Mouse (Mus musculus) heart, postnatal 4 days (tissue): ENCODE data around the gene Lrfn2. TPM values are rescaled to one million over a fixed set of nuclear protein-coding genes. Genes with fewer than 3 reads are reported as not detected.

Experiments used
- DNase-seq: peaks from one replicate; pipeline ENCODE4 v3.0.0; 2021
- total RNA-seq, 2 experiments: library from RNA; stranded (reverse); gene quantifications; 2 replicates each; pipeline ENCODE4 v1.2.3; 2021

Lrfn2 gene
- total RNA-seq, 2 experiments from 2014 or later, result 0.38 to 0.41 TPM

DNA sequence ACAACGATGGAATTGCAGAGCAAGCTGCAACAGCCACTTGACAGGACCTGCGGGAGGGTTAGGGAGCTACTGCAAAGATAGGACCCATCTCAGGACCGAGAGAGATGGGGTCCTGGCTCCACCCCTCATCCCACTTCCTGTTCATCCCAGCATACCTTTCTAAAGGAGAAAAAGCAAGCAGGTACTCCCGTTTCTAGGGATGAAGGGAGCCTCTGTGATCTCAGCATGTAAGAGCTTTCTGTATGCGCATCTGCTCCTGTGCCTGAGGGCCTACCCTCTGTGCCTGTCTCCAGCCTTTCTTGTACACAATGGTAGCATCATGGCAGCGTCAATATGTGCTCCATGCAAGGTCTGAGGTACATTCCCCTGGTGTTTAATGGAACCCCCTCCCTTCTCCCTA, 102.9 kb downstream of the Lrfn2 start:
- DNase-seq, result no peak

DNA sequence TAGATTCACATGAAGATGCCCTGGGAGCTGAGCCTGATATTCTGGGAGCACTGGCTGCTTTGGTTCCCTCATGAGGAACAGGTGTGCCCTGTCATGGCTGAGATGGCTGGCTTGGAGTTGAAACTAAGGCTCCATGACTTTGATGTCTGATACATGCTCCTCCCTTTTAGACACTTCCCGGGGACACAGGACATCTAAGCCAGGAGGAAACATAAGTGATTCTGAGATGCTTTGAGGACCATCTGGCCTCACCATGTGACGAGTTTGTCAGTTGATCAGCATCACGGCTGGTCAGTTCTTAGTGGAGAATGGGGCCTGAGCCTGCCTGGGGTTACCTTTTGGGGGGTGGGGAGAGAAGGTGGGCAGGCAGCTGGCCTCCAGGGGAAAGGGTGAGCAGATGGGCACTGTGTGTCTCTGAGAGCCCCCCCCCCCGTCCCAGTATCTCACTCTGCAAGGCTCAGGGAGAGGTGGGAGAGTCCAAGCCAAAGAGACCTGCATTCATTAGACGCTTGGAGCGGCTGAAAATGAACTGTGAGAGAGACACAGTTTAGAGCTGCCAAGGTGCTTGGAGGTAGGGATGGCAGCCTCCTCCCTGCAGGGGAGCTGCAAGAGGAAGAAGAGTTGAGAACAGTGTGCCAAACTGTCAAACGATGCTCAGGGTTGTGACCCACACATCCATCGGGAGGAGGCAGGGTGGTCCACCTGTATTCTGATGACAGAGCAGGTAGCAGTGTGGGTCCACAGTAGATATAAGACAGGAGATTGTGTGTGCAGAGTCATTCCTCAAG, 105.2 kb downstream of the Lrfn2 start:
- no peak for DNase-seq

DNA sequence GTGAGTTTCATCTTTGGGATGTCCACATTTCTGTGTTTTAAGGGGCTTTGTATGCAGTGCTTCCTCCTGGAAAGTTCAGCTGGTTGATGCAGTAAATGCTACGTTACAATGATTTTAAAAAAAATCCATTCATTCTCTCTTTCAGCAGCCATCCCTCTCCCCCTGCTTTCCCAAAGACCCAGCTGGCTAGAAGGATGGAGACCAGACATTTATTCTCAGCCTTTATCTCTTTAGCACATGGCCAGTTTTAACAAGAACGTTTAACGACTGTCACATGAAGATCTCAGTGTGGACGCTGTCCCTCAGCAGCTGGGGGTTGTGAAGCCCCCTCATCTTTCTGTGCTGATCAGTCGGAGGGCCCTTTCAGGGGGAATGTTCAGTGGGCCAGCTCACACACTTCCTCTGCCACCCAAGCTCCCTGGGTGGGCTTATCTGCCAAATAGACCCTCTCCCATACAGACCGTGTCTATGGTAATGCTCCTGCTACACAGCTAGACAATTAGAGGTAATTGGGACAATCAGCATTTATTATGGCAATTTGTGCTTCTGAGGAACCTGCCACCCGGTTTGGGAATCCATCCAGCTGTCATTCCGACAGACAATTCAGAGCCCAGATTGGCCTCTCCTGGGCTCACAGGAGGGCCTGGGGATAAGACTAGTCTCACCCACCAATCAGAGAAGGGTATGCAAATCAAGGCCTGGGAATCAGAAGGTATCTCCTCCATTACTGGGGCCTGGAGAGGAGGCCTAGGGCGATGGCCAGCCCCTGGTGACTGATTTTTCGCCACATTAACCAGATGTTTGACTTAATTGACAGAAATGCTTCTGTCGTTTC, 111.8 kb downstream of the Lrfn2 start:
- DNase-seq, result no peak

DNA sequence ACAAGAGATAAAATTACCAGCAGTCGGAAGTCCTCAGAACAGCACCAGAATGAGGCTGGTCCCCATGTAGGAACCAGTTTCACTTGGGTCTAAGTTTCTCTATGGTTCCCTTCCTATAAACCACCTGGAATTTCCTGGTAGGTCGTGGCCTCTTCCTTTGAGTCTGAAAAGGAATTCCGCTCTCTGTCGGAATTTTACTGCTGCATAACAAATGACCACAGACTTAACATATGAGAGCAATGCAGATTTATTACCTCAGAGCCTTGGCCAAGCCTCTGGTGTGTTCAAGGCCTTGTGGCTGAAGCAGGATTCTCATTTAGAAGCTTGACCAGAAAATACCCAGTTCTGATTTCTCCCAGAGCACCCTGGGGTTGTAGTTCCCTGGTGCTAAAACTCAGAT, 115.7 kb downstream of the Lrfn2 start:
- no peak for DNase-seq

DNA sequence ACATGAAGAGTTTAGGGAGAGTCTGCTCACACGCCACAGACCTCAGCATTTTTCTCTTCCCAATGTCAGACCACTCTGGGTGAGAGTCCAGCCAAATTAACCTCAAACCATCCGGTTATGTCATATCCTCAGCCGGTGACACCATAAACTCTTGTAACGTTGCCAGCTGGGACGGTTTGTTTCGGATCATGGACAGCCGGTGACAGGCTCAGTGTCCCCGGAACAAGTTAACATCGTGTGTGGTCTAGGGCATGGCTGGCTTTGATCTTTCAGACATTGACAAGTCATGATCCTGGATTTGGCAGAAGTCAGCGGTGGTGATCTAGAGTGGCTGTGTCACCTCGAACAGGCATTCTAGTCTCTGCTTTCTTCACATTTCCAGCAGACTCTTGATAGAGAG, 119.1 kb downstream of the Lrfn2 start:
- DNase-seq, result no peak

DNA sequence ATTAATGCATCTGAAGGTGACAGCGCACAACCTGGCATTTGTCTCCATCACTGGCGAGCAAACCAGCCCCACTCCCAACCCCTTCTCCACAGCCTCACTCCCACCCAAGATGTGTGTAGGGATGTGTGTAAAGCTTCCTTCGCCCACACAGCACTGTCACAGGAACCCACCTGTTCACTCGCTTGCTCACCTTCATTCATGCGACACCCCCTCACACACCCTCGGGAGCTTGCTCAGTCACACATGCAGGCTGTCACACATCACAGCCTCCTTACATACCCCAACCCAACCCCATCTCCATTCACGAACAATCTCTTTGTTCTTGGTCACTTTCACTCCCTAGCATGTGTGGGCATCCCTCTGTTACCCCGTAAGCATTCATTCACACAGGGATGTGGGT, 129.0 kb downstream of the Lrfn2 start:
- DNase-seq, result no peak

DNA sequence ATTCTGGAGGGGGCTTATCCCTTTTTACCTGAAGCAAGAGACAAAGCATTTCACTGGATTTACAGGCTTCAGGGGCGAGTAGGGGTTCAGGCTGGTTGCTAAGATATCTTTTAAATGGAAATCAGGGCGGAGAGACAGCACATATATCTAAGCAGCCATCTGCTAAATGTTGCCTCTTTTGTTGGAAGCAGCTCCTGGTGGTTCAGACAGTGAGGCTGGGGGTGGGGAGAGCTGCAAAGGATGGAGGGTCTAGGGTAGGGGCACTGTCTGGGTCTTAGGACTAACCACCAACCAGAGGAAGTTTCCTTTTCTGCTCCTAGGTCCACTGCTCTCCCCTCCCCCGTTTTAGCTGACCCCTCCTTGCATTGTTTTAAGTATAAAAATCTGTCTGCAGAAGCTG, 131.6 kb downstream of the Lrfn2 start:
- no peak for DNase-seq

DNA sequence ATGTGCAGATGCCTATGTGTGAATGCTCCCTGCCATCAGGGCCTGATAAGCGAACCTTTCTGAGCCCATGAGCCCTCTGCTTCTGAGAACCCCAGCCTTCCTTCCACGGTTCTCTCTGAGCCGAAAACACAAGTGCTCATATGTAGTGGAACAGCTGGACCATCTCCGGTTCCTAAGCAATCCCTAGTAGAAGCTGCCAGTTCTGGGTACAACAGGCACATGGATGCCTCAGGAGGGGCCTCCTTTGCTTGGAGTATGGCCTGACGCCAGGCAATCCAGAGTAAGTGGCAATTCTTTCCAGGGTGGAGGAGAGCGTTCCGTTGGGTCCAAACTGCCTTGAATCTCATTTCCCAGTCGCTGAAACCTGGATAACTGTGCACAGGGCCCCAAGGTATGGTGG, 132.3 kb downstream of the Lrfn2 start:
- DNase-seq, result no peak

DNA sequence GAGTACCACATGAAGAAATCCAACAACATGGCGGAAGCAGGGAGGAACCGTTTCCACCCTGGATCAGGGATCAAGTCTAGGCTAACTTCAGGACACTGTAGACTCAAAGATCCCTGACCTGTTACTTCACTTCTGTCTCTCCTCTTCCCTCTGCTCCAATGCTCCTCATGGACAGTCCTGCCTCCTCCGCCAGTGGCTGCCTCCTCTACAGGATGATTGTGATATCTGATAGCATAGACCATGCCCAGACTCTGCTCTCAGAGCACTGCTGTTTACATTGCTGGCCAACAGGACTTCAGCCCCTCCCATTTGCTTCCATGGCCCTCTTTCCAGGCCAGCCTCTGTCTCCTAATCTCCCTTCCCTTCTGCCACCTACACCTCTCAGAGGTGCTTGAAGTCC, 132.9 kb downstream of the Lrfn2 start:
- DNase-seq, result no peak

DNA sequence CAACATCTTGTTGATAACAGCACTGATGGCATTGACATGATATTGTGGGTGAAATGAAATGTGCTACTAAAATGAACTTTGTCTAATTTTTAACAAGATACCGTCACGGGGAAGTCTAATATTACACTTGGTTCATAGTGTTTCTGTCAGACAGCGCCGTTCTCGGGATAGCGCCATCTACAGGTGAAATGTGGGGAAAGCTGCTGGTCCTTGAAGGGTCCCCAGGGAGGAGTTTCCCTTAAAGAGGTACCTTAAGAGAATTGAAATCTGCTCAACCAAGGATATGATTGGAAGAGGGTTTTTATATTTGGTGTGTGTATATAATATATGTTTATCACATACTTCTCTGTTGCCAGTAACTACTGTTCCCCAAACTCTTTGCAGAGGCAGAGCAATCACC, 134.6 kb downstream of the Lrfn2 start:
- DNase-seq, result no peak

DNA sequence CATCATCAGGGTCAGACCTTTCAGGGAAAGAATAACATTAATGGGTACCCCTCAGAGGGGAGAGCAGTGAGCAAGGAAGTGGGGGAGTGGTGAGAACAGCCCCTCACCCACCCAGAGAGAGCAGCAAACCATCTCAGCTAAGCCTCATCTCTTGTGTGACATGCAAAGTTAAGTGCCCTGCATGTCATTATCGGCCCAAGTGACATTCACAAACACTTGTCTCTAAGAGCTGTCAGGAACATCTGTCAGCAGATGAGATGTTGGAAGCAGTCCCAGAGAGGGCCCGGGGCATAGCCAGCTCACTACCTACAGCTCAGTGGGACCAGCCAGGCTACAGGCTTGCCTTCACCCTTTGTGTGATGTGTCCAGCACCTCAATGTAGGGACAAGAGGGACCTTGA, 146.0 kb downstream of the Lrfn2 start:
- DNase-seq, result peak; percentile 22

DNA sequence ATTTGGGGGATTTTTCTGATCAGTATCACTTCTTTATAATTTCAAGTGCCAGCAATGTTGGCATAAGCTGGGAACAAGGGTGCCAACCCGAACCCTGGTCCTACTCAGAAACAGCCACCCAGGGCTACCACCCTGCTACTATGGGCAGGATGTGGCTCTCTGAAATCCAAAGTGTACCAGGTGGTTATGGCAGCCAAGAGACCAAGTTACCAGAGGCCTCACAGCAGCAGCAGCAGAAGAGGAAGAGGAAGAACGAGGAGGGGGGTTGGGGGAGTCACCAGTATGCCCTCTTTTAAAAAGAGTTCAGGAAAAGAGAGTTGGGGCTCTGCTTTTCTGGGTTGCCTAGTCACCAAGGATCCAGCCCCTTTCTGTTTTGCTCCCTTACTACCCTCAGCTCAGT, 147.5 kb downstream of the Lrfn2 start:
- no peak for DNase-seq

DNA sequence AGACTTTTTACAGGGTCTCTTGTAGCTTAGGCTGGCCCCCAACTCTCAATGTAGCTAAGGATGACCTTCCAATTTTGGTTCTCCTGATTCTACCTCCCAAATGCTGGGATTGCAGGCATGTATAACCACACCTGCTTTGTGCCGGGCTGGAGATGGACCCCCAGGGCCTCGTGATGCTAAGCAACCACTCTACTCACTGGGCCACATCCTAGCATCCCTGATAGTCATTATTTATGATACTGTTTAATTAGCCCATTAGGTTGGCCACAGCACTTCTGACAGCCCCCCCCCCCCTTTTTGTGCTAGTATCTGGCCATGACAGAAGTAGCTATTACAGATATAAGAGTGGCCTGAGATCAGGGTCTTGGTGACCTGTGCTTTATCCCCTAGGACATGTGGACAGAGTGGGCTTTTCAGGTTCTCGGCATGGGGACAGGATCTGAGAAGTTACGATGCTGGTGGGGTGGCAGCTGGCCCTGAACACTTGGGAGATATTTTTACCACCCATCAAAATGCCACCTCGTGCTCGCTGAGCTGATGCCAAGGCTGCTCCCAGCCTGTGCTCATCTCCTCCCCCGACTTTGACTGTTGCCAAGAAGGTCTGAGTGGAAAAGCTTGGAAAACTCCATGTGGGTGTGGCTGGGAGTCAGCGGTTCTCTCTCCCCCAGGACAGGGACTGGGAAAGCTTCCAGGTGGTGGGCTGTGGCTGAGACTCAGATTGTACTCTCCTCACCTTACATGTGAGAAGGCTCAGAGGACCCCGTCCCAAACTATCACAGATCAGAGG, 151.6 kb downstream of the Lrfn2 start:
- peak; percentile 38 for DNase-seq

DNA sequence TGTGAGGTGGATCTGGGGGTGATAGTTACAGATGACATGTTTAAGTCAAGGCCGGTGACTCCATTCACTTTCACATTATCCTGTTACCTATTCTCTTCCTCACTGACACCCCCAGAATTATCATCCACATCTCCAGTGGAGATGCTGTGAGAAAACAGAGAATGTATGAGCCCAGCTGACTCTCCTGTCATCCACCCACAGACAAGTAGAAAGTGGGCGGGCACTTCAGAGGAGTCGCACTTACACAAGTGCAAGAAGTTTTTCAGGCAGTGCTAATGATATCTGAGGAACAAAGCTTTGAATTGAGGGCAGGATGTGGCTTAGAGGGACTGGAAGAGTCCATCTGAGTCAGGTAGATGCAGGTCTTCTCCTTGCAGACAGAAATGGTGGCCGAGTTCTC, 152.9 kb downstream of the Lrfn2 start:
- DNase-seq, result no peak

DNA sequence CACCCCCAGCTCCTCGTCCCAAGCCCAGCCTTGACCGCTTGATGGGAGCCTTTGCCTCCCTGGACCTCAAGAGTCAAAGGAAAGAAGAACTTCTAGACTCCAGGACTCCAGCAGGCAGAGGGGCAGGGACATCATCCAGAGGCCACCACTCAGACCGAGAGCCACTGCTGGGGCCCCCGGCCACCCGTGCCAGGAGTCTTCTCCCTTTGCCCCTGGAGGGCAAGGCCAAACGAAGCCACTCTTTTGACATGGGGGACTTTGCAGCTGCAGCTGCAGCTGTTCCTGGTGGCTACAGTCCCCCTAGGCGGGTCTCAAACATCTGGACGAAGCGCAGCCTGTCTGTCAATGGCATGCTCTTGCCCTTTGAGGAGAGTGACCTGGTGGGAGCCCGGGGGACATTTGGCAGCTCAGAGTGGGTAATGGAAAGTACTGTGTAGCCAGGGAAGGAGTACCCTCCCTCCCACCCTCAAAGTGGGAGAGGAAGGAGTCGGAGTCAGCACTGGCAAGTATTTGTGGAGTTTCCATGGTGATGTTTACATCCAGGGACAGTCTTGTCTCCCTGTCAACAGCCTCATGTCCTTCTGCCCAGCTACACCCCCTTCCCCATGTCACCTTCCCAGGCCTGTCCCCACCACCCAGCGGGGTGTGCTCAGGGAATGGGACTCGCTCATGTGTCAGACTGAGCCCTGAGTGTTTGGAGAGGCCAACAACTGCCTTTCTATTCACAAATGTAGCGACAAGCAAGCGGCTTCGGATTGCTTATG, 164.8 kb downstream of the Lrfn2 start:
- DNase-seq, result no peak

DNA sequence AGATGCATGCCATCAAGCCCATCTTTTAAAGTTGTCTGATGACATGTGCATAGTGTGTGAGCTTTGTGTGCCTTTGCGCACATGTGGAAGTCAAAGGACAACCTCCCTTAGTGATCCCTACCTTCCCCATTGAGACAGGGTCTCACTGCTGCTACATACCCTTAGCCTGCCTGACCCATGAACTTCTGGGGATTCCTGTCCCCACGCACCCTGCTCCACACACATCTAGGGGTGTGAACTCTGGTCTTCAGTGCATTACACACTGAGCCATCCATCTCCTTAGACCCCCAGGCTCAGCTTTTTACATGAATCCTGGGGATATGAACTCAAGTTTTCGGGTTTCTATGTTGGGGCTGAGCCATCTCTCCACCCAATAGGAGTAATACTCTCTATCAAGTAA, 179.2 kb downstream of the Lrfn2 start:
- no peak for DNase-seq

DNA sequence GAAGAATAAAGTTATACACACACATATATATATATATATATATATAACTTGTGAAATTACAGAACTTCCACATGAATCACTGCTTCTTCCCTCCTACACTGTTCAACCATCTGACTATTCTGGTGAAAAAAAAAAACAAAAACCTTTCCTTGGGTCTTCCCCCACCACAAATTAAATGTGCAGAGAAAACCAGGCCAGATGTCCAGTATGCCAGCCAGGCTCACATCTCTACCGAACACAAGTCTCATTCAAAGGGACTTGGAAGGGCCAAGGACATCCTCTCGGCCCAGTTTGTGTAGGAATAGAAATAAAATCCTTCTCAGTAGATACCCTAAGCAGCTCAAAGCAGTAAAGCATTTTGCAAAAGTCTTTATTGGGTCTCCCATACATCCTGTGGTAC, 179.7 kb downstream of the Lrfn2 start:
- DNase-seq, result no peak

DNA sequence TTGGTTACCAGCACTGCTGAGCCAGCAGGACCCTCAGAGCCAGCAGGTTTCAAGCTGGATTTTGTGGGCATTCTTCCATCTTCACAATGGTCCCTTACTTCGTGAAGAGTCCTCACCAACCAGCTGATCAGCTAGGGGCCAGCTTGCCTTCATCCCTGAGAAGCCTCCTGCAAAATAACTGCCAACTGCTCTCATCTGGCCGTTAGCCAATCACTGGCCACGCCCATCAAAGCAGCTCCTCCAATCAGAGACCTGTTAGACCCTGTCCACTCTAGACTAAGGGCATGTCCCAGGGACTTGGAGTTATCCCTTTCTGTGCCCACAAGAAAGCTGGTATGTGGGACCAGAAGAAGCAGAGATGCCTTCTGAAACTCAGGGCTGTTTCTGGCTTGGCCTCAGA, 181.2 kb downstream of the Lrfn2 start:
- no peak for DNase-seq

DNA sequence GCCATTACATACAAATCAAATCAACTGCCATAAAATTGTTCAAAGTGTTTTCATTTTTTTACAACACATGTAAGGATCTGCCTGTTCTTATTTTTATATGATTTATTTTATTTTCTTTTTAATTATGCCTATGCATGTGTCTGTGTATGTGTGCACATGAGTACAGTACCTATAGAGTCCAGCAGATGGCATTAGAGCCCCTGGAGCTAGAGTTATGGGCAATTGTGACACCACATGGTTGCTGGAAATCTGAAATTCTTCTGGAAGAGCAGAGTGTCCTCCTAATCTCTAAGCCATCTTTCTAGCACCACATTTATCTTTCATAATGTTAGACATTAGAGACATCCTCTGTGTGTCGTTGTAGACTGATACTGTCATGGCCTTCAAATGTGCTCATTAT, 192.0 kb downstream of the Lrfn2 start:
- DNase-seq, result peak; percentile 6

DNA sequence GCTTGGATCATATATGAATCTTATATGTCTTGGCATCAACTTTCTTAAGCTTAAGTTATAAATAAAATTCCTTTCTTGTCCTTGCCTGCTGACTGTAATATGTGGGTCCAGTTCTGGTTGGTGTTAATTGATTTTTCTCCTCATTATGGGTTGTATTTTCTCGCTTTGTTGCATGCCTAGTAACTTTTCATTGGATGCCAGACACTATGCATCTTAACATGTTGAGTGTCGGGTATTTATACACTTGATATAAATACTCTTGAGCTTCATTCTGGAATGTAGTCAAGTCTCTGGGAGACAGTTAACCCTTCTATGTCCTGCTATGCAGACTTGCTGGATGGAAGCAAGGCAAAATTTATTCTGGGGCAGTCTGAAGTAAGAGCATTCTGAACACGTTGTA, 192.5 kb downstream of the Lrfn2 start:
- no peak for DNase-seq
